In genomic region chr13:25639522-25640291, GRCm38 (mm10) we compare ENCODE assay signal across 12 mouse cellular contexts.
A peak's percentile ranks its signal among the peaks of the same experiment; 100 is the strongest.
DNase-seq lines count a peak whose midpoint lies in the region; ATAC-seq and TF ChIP-seq lines count a peak whose summit lies in the region.
"Had no signal": no experiment of that assay in that cellular context is flagged by ENCODE, and none has a peak within 500 bp of the region (broad histone marks: within the 10 kb centered on the region; RNA-seq: fewer than 3 reads in every experiment).

No protein-coding gene starts in this region.

- H3K4me2 ChIP-seq in hindbrain, embryonic 12.5 days (replicated peaks) = no peak overlapping the region
- H3K4me2 ChIP-seq in heart, postnatal 0 days (ENCODE audit: low read depth, low read length) = no peak overlapping the region
- H3K4me2 ChIP-seq: embryonic facial prominence, embryonic 12.5 days; liver, embryonic 15.5 days had no signal

- in situ Hi-C loops in Patski (cut with MboI; ENCODE audit: low pct_unique_long_range_greater_than_20kb) = no loop called here

- CTCF ChIA-PET in Patski (lab: Charles Lee) = interaction anchor here (0.9 kb wide), 1 partner anchor 9 kb away, joined by 3 read pairs; no protein-coding TSS in a partner anchor

- POLR2A ChIA-PET in Patski (lab: Charles Lee) = no interaction called here

- 9% methylated on average over 6 of the region's 6 CpGs for WGBS in hindbrain, embryonic 10.5 days
- 9% methylated on average over 6 of the region's 6 CpGs for WGBS in hindbrain, embryonic 12.5 days
- WGBS in heart, postnatal 0 days = 10% methylated on average over 6 of the region's 6 CpGs
- 33% methylated on average over 6 of the region's 6 CpGs for WGBS in limb, embryonic 10.5 days

- no peak for TF ChIP-seq CTCF in Patski (IDR thresholded peaks at IDR 0.05)
- no peak for TF ChIP-seq CTCF in heart, postnatal 0 days (IDR thresholded peaks at IDR 0.05; ENCODE audit: low read depth)

- H3K9ac ChIP-seq in hindbrain, embryonic 12.5 days = no peak overlapping the region
- H3K9ac ChIP-seq in heart, postnatal 0 days (replicated peaks; ENCODE audit: low read depth, low read length) = no peak overlapping the region
- H3K9ac ChIP-seq: embryonic facial prominence, embryonic 12.5 days; liver, embryonic 15.5 days had no signal

- ATAC-seq in hindbrain, embryonic 12.5 days (ENCODE audit: low FRiP score) = no peak
- peak; percentile 93 for ATAC-seq in Patski
- peak; percentile 72 for ATAC-seq in heart, postnatal 0 days (ENCODE audit: insufficient read depth, low read depth)

- no peak overlapping the region for H3K4me3 ChIP-seq in hindbrain, embryonic 10.5 days
- H3K4me3 ChIP-seq in hindbrain, embryonic 12.5 days = no peak overlapping the region
- no peak overlapping the region for H3K4me3 ChIP-seq in heart, postnatal 0 days (ENCODE audit: low read depth, low read length)
- H3K4me3 ChIP-seq in limb, embryonic 10.5 days = no peak overlapping the region
- H3K4me3 ChIP-seq: embryonic facial prominence, embryonic 12.5 days; liver, embryonic 15.5 days had no signal

- DNase-seq in hindbrain, embryonic 10.5 days (ENCODE audit: low spot score) = peak; percentile 29
- DNase-seq in Patski (ENCODE audit: low read depth, low spot score) = no peak
- peak; percentile 16 for DNase-seq in heart, postnatal 0 days (ENCODE audit: low spot score)
- DNase-seq in limb, embryonic 10.5 days (ENCODE audit: low spot score) = no peak
- DNase-seq in thymus, postnatal 36 days = no peak
- no peak for DNase-seq in testis, postnatal 10 days (ENCODE audit: low spot score)
- DNase-seq in urinary bladder, postnatal 10 days (ENCODE audit: low spot score) = no peak
- DNase-seq: gastrocnemius, postnatal 36 days; thymus, adult 18-20 months had no signal

- 0 out of 2 replicates have a peak, but pooled peaks have one; percentile 69 for TF ChIP-seq EP300 in heart, postnatal 0 days (IDR thresholded peaks at IDR 0.05; ENCODE audit: low read depth)

- peaks cover 6% of the 10 kb centered on the region for H3K4me1 ChIP-seq in hindbrain, embryonic 10.5 days (replicated peaks)
- 0 out of 2 replicates have a peak, but pooled peaks cover 3% of the 10 kb centered on the region for H3K4me1 ChIP-seq in hindbrain, embryonic 12.5 days
- H3K4me1 ChIP-seq in heart, postnatal 0 days (ENCODE audit: control insufficient read depth, insufficient read depth) = peaks cover 9% of the 10 kb centered on the region; the same call in 1 of the 2 replicates
- H3K4me1 ChIP-seq in limb, embryonic 10.5 days = peaks cover 6% of the 10 kb centered on the region; the same call in 1 of the 2 replicates
- H3K4me1 ChIP-seq: embryonic facial prominence, embryonic 12.5 days; liver, embryonic 15.5 days had no signal

- H3K9me3 ChIP-seq in hindbrain, embryonic 10.5 days = no peaks in the 10 kb centered on the region
- H3K9me3 ChIP-seq in hindbrain, embryonic 12.5 days (replicated peaks) = no peaks in the 10 kb centered on the region
- no peaks in the 10 kb centered on the region for H3K9me3 ChIP-seq in heart, postnatal 0 days (replicated peaks; ENCODE audit: control insufficient read depth, low read length)
- H3K9me3 ChIP-seq in limb, embryonic 10.5 days (replicated peaks) = no peaks in the 10 kb centered on the region
- H3K9me3 ChIP-seq: embryonic facial prominence, embryonic 12.5 days; liver, embryonic 15.5 days had no signal

- H3K36me3 ChIP-seq in hindbrain, embryonic 10.5 days = no peaks in the 10 kb centered on the region
- no peaks in the 10 kb centered on the region for H3K36me3 ChIP-seq in hindbrain, embryonic 12.5 days
- H3K36me3 ChIP-seq in heart, postnatal 0 days (replicated peaks; ENCODE audit: control insufficient read depth, insufficient read depth, low read length) = no peaks in the 10 kb centered on the region
- H3K36me3 ChIP-seq in limb, embryonic 10.5 days = no peaks in the 10 kb centered on the region
- H3K36me3 ChIP-seq: embryonic facial prominence, embryonic 12.5 days; liver, embryonic 15.5 days had no signal

- H3K27ac ChIP-seq in hindbrain, embryonic 10.5 days = no peak overlapping the region
- no peak overlapping the region for H3K27ac ChIP-seq in hindbrain, embryonic 12.5 days
- peak overlapping the region; percentile 61 for H3K27ac ChIP-seq in heart, postnatal 0 days (ENCODE audit: low read depth)
- H3K27ac ChIP-seq in limb, embryonic 10.5 days = peak overlapping the region; percentile 68; the same call in 1 of the 2 replicates
- H3K27ac ChIP-seq: embryonic facial prominence, embryonic 12.5 days; liver, embryonic 15.5 days had no signal

- H3K27me3 ChIP-seq in hindbrain, embryonic 10.5 days (ENCODE audit: insufficient read depth, poor library complexity, severe bottlenecking) = no peaks in the 10 kb centered on the region
- H3K27me3 ChIP-seq in hindbrain, embryonic 12.5 days = no peaks in the 10 kb centered on the region
- no peaks in the 10 kb centered on the region for H3K27me3 ChIP-seq in Patski
- H3K27me3 ChIP-seq in heart, postnatal 0 days (ENCODE audit: control insufficient read depth, insufficient read depth, low read length) = no peaks in the 10 kb centered on the region
- H3K27me3 ChIP-seq in limb, embryonic 10.5 days (ENCODE audit: low read depth, poor library complexity, severe bottlenecking) = no peaks in the 10 kb centered on the region
- H3K27me3 ChIP-seq: embryonic facial prominence, embryonic 12.5 days; liver, embryonic 15.5 days had no signal

Comparison
In these comparisons a context has a peak if more than half of its experiments do, and no peak if none do; other contexts are left out.
1. DNase-seq: peak in hindbrain, embryonic 10.5 days (single experiment) and heart, postnatal 0 days (single experiment); none in Patski (single experiment), limb, embryonic 10.5 days (single experiment), thymus, postnatal 36 days (0 of 2), testis, postnatal 10 days (single experiment) and urinary bladder, postnatal 10 days (single experiment).
2. H3K27ac ChIP-seq: peak in heart, postnatal 0 days (single experiment) and limb, embryonic 10.5 days (single experiment); none in hindbrain, embryonic 10.5 days (single experiment) and hindbrain, embryonic 12.5 days (single experiment).